Mouse (Mus musculus): ENCODE data around the gene Lrrk2.

The Lrrk2 gene

GRCm38 (mm10) chr15:91685880-91686563, 13.0 kb downstream of the Lrrk2 start:
- DNase-seq (ENCODE audit: low spot score in 2 of 2) = no peak

- DNase-seq (ENCODE audit: low spot score in 2 of 2) = no peak
Observed at GRCm38 (mm10) chr15:91690648-91691047, 17.7 kb downstream of the Lrrk2 start.

- no peak for DNase-seq (ENCODE audit: low spot score in 2 of 2)
Observed at GRCm38 (mm10) chr15:91693051-91693450, 20.1 kb downstream of the Lrrk2 start.

GRCm38 (mm10) chr15:91693856-91694255, 20.9 kb downstream of the Lrrk2 start:
- DNase-seq (ENCODE audit: low spot score in 2 of 2) = no peak

GRCm38 (mm10) chr15:91700841-91701240, 27.9 kb downstream of the Lrrk2 start:
- no peak for DNase-seq (ENCODE audit: low spot score in 2 of 2)

- peak; percentile 23 to 45 for DNase-seq (ENCODE audit: low spot score in 2 of 2)
Observed at GRCm38 (mm10) chr15:91702991-91703715, 30.2 kb downstream of the Lrrk2 start.

- no peak for DNase-seq (ENCODE audit: low spot score in 2 of 2)
Observed at GRCm38 (mm10) chr15:91704091-91704490, 31.1 kb downstream of the Lrrk2 start.

GRCm38 (mm10) chr15:91709207-91710130, 36.5 kb downstream of the Lrrk2 start:
- DNase-seq (ENCODE audit: low spot score in 2 of 2) = no peak

GRCm38 (mm10) chr15:91735216-91735922, 62.4 kb downstream of the Lrrk2 start:
- DNase-seq (ENCODE audit: low spot score in 2 of 2) = no peak

GRCm38 (mm10) chr15:91736791-91737533, 64.0 kb downstream of the Lrrk2 start:
- peak; percentile 29 to 47 for DNase-seq (ENCODE audit: low spot score in 2 of 2)

GRCm38 (mm10) chr15:91738808-91739207, 65.8 kb downstream of the Lrrk2 start:
- DNase-seq (ENCODE audit: low spot score in 2 of 2) = peak in 1 of 2 experiments; percentile 14

- no peak for DNase-seq (ENCODE audit: low spot score in 2 of 2)
Observed at GRCm38 (mm10) chr15:91745501-91745900, 72.5 kb downstream of the Lrrk2 start.

- DNase-seq (ENCODE audit: low spot score in 2 of 2) = peak; percentile 60 to 71
Observed at GRCm38 (mm10) chr15:91752111-91752510, 79.1 kb downstream of the Lrrk2 start.

GRCm38 (mm10) chr15:91753378-91754080, 80.6 kb downstream of the Lrrk2 start:
- DNase-seq (ENCODE audit: low spot score in 2 of 2) = no peak

GRCm38 (mm10) chr15:91754546-91754945, 81.6 kb downstream of the Lrrk2 start:
- peak; percentile 71 to 80 for DNase-seq (ENCODE audit: low spot score in 2 of 2)

- no peak for DNase-seq (ENCODE audit: low spot score in 2 of 2)
Observed at GRCm38 (mm10) chr15:91755756-91756155, 82.8 kb downstream of the Lrrk2 start.

- DNase-seq (ENCODE audit: low spot score in 2 of 2) = no peak
Observed at GRCm38 (mm10) chr15:91772041-91772440, 99.1 kb downstream of the Lrrk2 start.

GRCm38 (mm10) chr15:91779166-91779565, 106.2 kb downstream of the Lrrk2 start:
- no peak for DNase-seq (ENCODE audit: low spot score in 2 of 2)

- peak; percentile 65 to 73 for DNase-seq (ENCODE audit: low spot score in 2 of 2)
Observed at GRCm38 (mm10) chr15:91781172-91781571, 108.2 kb downstream of the Lrrk2 start.

- DNase-seq (ENCODE audit: low spot score in 2 of 2) = no peak
Observed at GRCm38 (mm10) chr15:91788338-91788737, 115.4 kb downstream of the Lrrk2 start.
